Mouse (Mus musculus): ENCODE measurements around the gene Rph3a. TPM values are rescaled to one million over a fixed set of nuclear protein-coding genes. Genes with fewer than 3 reads are reported as not detected.

Gene Rph3a
- polyA plus RNA-seq, 1 experiment from 2014 or later, result 2.2 TPM

DNA sequence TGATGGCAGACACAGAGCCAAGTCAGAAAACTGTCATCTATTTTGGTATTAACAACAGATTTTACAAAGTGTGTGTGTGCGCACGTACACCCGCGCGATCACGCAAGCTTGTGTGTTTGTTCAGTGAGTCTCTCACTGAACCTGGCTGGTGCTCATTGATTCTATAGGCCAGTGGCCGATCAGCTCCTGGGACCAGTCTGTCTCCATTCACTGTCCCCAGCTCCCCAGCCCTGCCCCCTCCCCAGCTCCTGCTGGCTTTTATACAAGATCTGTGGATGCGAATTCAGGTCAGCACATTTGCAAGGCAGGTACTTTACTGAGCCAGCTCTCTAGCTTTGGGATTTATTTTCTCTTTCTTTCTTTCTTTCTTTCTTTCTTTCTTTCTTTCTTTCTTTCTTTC, 41.1 kb downstream of the Rph3a start:
- no peaks in the 10 kb centered on the region for H3K36me3 ChIP-seq
- H3K27me3 ChIP-seq (ENCODE audit: insufficient read depth, poor library complexity, severe bottlenecking), result no peaks in the 10 kb centered on the region
- no peak for DNase-seq (ENCODE audit: low spot score)
- H3K4me1 ChIP-seq (replicated peaks), result no peaks in the 10 kb centered on the region
- 87% methylated on average over 8 of the region's 8 CpGs for WGBS
- H3K27ac ChIP-seq, result no peak overlapping the region
- H3K9me3 ChIP-seq, result no peaks in the 10 kb centered on the region
- no peak overlapping the region for H3K4me3 ChIP-seq

DNA sequence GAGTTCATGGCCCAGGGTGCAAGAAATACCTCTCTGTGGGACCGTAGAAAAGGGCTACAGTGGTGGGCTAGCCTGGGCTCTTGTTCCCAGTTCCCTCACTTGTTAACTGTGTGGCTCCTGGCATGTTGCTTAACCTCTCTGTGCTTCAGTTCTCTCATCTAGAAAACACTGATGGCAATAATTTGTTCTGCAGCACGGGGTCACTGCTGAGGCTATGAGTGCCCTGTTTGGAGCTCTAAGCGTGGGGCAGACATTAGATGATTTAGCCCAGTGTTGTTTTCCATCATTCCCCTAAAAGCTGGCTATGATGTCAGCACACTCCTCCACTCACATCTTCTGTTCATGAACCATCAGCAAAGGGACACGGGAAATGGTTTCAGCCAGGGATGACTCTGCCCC, 41.8 kb downstream of the Rph3a start:
- 66% methylated on average over 4 of the region's 4 CpGs for WGBS
- H3K4me3 ChIP-seq, result no peak overlapping the region
- H3K36me3 ChIP-seq, result no peaks in the 10 kb centered on the region
- H3K27ac ChIP-seq, result no peak overlapping the region
- H3K9me3 ChIP-seq, result no peaks in the 10 kb centered on the region
- DNase-seq (ENCODE audit: low spot score), result no peak
- H3K27me3 ChIP-seq (ENCODE audit: insufficient read depth, poor library complexity, severe bottlenecking), result no peaks in the 10 kb centered on the region
- H3K4me1 ChIP-seq (replicated peaks), result no peaks in the 10 kb centered on the region

- DNase-seq (ENCODE audit: low spot score), result no peak
- Histone ChIP-seq H3K27ac (no peak overlapping the region), H3K27me3 (ENCODE audit: insufficient read depth, poor library complexity, severe bottlenecking) (no peaks in the 10 kb centered on the region), H3K36me3 (no peaks in the 10 kb centered on the region), H3K9me3 (no peaks in the 10 kb centered on the region), H3K4me3 (no peak overlapping the region), H3K4me1 (replicated peaks) (no peaks in the 10 kb centered on the region)
- 81% methylated on average over 13 of the region's 13 CpGs for WGBS
Observed at GRCm38 (mm10) chr5:120967355-120968133, 42.3 kb downstream of the Rph3a start.

GRCm38 (mm10) chr5:120966894-120967293, 43.0 kb downstream of the Rph3a start:
- Histone ChIP-seq H3K9me3 (no peaks in the 10 kb centered on the region), H3K4me1 (replicated peaks) (no peaks in the 10 kb centered on the region), H3K27ac (no peak overlapping the region), H3K27me3 (ENCODE audit: insufficient read depth, poor library complexity, severe bottlenecking) (no peaks in the 10 kb centered on the region), H3K36me3 (no peaks in the 10 kb centered on the region), H3K4me3 (no peak overlapping the region)
- 90% methylated on average over 8 of the region's 8 CpGs for WGBS
- DNase-seq (ENCODE audit: low spot score), result no peak

GRCm38 (mm10) chr5:120966156-120966555, 43.7 kb downstream of the Rph3a start:
- WGBS, result 83% methylated on average over 4 of the region's 4 CpGs
- Histone ChIP-seq H3K4me3 (no peak overlapping the region), H3K27ac (no peak overlapping the region), H3K4me1 (replicated peaks) (no peaks in the 10 kb centered on the region), H3K27me3 (ENCODE audit: insufficient read depth, poor library complexity, severe bottlenecking) (no peaks in the 10 kb centered on the region), H3K9me3 (no peaks in the 10 kb centered on the region), H3K36me3 (no peaks in the 10 kb centered on the region)
- DNase-seq (ENCODE audit: low spot score), result no peak

DNA sequence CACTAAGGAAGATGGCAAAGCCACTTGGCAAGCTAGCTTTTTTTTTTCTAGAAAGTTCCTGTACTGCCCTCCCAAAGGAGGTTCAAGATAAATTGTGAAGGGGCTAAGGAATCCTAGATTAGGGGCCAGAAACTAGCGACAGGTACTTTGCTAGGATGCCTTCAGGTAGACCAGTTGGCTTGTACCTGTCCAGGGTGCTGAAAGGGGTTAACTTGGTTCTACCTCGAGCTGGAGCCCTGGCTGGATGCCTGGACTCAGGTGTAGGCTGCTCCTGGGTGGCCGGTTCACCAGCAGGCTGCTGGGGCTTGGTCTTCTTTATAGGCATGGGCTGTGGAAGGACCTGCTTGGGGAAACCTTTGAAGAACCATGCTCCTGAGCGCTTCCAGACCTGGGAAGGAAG, 48.9 kb downstream of the Rph3a start:
- Histone ChIP-seq H3K9me3 (no peaks in the 10 kb centered on the region), H3K27me3 (ENCODE audit: insufficient read depth, poor library complexity, severe bottlenecking) (no peaks in the 10 kb centered on the region), H3K27ac (no peak overlapping the region), H3K36me3 (no peaks in the 10 kb centered on the region), H3K4me1 (replicated peaks) (no peaks in the 10 kb centered on the region), H3K4me3 (no peak overlapping the region)
- WGBS, result 59% methylated on average over 4 of the region's 4 CpGs
- no peak for DNase-seq (ENCODE audit: low spot score)

GRCm38 (mm10) chr5:120953974-120954373, 55.9 kb downstream of the Rph3a start:
- Histone ChIP-seq H3K36me3 (no peaks in the 10 kb centered on the region), H3K4me3 (no peak overlapping the region), H3K4me1 (replicated peaks) (0 out of 2 replicates have a peak, but pooled peaks cover 5% of the 10 kb centered on the region), H3K9me3 (no peaks in the 10 kb centered on the region), H3K27me3 (ENCODE audit: insufficient read depth, poor library complexity, severe bottlenecking) (no peaks in the 10 kb centered on the region), H3K27ac (no peak overlapping the region)
- WGBS, result 19% methylated on average over 5 of the region's 5 CpGs
- peak; percentile 59 for DNase-seq (ENCODE audit: low spot score)

DNA sequence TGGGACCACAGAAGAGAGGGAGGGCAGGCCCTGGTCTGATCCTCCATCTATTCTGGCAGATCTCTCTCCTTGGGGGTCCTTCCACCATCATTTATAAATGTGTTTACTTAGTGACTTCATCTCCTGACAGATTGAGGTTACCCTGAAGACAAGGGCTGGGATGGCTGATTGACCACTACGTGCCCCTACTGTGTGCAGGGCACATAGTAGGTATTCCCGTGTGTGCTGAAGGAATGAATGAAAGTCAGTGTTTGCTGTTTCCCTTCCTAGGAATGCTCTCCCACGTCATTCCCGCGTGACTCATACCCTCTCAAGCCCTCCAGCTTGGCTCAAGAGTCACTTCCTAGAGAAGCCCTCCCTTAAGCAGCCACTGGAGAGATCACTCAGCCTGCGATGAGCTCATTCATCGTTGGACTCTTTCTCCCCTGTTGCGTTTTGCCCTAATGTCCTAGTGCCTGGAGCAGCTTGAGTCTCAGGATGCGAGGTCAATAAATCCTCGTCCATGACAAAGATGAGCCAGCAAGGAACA, 57.6 kb downstream of the Rph3a start:
- H3K4me3 ChIP-seq, result no peak overlapping the region
- 78% methylated on average over 10 of the region's 10 CpGs for WGBS
- no peak for DNase-seq (ENCODE audit: low spot score)
- H3K4me1 ChIP-seq (replicated peaks), result 0 out of 2 replicates have a peak, but pooled peaks cover 5% of the 10 kb centered on the region
- no peaks in the 10 kb centered on the region for H3K27me3 ChIP-seq (ENCODE audit: insufficient read depth, poor library complexity, severe bottlenecking)
- H3K9me3 ChIP-seq, result no peaks in the 10 kb centered on the region
- H3K36me3 ChIP-seq, result no peaks in the 10 kb centered on the region
- no peak overlapping the region for H3K27ac ChIP-seq

- WGBS, result 72% methylated on average over 10 of the region's 10 CpGs
- no peak overlapping the region for H3K27ac ChIP-seq
- H3K9me3 ChIP-seq, result no peaks in the 10 kb centered on the region
- H3K4me1 ChIP-seq (replicated peaks), result peaks cover 9% of the 10 kb centered on the region
- no peaks in the 10 kb centered on the region for H3K27me3 ChIP-seq (ENCODE audit: insufficient read depth, poor library complexity, severe bottlenecking)
- no peaks in the 10 kb centered on the region for H3K36me3 ChIP-seq
- DNase-seq (ENCODE audit: low spot score), result no peak
- H3K4me3 ChIP-seq, result no peak overlapping the region
Observed at GRCm38 (mm10) chr5:120942076-120942475, 67.8 kb downstream of the Rph3a start.

DNA sequence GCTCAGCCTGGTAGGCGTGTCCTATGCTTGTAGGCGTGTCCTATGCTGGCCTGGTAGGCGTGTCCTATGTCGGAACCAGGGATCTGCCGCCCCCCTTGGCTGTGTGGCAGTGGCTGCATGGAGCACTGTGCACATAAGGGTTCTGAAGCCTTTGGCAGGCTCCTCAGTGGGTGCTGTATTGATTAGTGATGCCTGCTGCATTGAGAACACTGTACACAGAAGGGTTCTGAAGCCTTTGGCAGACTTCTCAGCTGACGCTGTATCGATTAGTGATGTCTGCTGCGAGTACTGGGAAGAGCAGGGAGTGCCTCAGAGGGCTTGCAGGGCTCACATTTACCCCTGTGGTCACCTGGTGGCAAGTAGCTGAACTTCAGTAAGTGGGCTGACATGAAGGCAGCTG, 71.3 kb downstream of the Rph3a start:
- Histone ChIP-seq H3K9me3 (no peaks in the 10 kb centered on the region), H3K36me3 (no peaks in the 10 kb centered on the region), H3K4me1 (replicated peaks) (no peaks in the 10 kb centered on the region), H3K27ac (no peak overlapping the region), H3K4me3 (no peak overlapping the region), H3K27me3 (ENCODE audit: insufficient read depth, poor library complexity, severe bottlenecking) (no peaks in the 10 kb centered on the region)
- WGBS, result 46% methylated on average over 8 of the region's 8 CpGs
- no peak for DNase-seq (ENCODE audit: low spot score)

- WGBS, result 88% methylated on average over 4 of the region's 4 CpGs
- Histone ChIP-seq H3K9me3 (no peaks in the 10 kb centered on the region), H3K36me3 (no peaks in the 10 kb centered on the region), H3K27ac (no peak overlapping the region), H3K4me3 (no peak overlapping the region), H3K4me1 (replicated peaks) (no peaks in the 10 kb centered on the region), H3K27me3 (ENCODE audit: insufficient read depth, poor library complexity, severe bottlenecking) (no peaks in the 10 kb centered on the region)
- no peak for DNase-seq (ENCODE audit: low spot score)
Observed at GRCm38 (mm10) chr5:120937841-120938240, 72.1 kb downstream of the Rph3a start.

- Histone ChIP-seq H3K4me1 (replicated peaks) (no peaks in the 10 kb centered on the region), H3K4me3 (no peak overlapping the region), H3K27me3 (ENCODE audit: insufficient read depth, poor library complexity, severe bottlenecking) (no peaks in the 10 kb centered on the region), H3K27ac (no peak overlapping the region), H3K9me3 (no peaks in the 10 kb centered on the region), H3K36me3 (no peaks in the 10 kb centered on the region)
- 22% methylated on average over 5 of the region's 5 CpGs for WGBS
- DNase-seq (ENCODE audit: low spot score), result no peak
Observed at GRCm38 (mm10) chr5:120933966-120934365, 75.9 kb downstream of the Rph3a start.

- Histone ChIP-seq H3K27me3 (ENCODE audit: insufficient read depth, poor library complexity, severe bottlenecking) (no peaks in the 10 kb centered on the region), H3K4me1 (replicated peaks) (peaks cover 4% of the 10 kb centered on the region; the same call in 1 of the 2 replicates), H3K36me3 (no peaks in the 10 kb centered on the region), H3K27ac (no peak overlapping the region), H3K4me3 (no peak overlapping the region), H3K9me3 (no peaks in the 10 kb centered on the region)
- DNase-seq (ENCODE audit: low spot score), result peak; percentile 7
- 0% methylated on average over 1 of the region's 1 CpGs for WGBS
Observed at GRCm38 (mm10) chr5:120927036-120927435, 82.9 kb downstream of the Rph3a start.

All from hindbrain, embryonic 10.5 days (tissue).